Mouse (Mus musculus) lung, postnatal 25 days (tissue): ENCODE data around the gene Tex21.
"Not testable (repeated sequence)": the region's sequence is repeated elsewhere in the genome, so short reads cannot be mapped to it uniquely, and the experiment has no call there.

Experiments used
- DNase-seq: peaks from one replicate; pipeline ENCODE4 v3.0.0; 2022; ENCODE audit warnings: low spot score

Gene Tex21

DNA sequence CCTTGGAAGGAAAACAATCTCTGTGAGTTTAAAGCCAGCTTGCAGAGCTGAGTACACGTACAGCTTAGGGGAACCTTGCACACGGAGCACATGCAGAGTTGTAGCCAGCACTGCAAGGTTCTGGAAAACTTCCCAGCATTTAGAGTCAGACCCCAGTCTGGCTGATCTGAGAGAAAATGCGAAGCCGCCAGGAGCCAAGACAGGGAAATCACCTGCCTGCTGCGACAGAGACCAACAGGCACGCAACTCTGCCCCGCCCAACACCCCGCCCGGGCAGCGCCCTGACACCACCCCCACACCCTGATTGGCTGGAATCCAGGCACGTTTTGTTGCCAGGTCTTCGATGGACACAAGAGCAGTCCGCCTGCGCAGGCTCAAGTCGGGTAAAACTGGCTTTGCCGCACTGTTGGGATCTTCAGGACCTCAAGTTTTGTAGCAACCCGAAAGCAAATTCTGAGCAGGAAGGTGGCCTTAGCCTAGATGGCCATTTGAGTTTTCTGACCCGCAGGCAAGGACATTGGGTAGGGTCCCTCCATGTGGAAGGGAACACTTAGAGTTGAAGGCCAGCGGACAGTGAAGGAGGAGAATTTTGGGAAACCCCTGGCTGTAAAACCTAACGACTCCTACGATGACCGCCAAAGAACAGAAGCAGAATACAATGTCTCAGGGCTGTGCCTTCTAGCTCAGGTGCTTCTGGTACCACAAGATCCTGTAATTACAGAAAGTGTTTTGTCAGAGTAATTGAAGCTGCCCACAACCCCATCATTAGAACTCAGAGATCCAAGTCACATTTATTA, 50.4 kb downstream of the Tex21 start:
- DNase-seq: peak; percentile 90

DNA sequence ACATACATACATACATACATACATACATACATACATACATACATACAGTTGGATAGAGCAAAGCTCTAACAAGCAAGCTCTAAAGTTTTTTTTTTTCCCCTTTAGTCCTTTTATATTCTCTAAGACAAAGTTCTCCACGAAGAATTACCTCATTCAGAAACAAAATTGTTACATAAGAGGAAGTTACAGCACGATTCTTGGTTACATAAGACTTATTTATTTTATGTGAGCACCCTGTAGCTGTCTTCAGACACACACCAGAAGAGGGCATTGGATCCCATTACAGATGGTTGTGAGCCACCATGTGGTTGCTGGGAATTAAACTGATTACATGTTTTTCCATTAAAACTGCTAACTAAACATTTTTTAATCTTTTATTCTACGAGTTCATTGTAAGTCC, 52.0 kb downstream of the Tex21 start:
- peak; percentile 49 for DNase-seq

GRCm38 (mm10) chr12:76190940-76191339, 55.6 kb downstream of the Tex21 start:
- peak; percentile 68 for DNase-seq

DNA sequence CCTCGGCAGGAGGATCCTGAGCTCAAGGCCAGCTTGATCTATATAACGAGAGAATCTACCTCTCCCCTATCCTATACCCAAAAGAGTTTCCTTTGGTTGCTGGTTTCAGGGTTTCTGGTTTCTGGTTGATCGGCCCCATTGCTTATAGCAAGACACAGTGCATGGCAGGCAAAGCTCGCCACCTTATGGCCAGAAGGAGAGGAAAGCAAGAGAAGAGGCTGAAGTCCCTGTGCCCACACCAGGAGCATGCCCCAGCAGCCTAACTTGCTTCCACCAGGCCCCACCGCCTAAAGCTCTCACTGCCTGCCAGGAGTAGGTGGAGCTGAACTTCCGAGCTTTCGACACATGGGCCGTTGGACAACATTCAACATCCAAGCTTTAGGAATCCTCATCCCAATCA, 58.7 kb downstream of the Tex21 start:
- DNase-seq: peak; percentile 23

- no peak for DNase-seq
Measured at GRCm38 (mm10) chr12:76186473-76186872, 60.1 kb downstream of the Tex21 start.

DNA sequence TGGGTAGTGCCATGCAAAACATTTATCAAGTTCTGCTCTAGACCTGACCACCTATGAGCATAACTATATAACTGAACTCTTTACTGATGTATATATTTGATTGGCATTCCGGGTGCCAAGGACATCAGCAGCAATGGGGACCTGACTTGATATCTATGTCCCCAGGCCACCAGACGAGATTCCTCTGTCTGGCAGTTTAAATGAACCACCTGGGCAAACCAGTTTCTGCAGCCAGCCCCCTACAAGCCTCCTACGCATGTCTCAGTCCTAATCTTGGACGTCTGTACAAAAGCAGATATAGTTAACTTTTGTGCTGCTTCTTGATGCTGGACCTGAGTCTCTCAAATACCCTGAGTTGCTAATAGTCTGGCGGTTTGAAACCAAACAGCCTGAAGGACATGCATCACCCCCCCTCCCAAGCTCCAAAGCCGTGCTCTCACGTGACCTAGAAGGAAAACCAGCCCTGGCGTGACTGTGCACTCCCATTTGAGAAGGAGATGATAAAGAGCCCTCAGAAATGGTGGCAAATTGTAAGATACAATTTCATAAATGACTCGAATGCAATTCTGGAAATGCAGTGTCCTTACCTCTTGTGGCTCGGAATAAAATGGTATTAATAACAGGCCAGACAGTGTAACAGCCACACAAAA, 61.3 kb downstream of the Tex21 start:
- no peak for DNase-seq

DNA sequence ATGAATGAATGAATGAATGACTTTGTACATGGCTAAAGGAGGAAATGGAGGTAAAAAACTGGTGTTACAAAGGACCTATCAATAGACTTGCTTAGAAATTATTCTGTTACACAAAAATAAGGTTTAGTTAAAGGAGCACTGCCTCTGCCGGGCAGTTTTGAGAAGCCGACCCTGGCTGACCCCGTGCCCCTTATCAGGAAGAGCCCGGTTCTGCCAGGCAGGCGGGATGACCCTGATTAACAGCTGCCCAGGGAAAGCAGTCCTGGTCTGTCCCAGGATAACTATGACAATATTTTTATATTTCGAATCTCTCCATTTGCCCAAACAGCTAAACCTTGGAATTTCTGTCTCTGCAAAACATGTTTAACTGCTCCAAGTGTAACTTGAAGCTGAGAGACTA, 62.3 kb downstream of the Tex21 start:
- no peak for DNase-seq

- no peak for DNase-seq
Measured at GRCm38 (mm10) chr12:76182831-76183230, 63.7 kb downstream of the Tex21 start.

DNA sequence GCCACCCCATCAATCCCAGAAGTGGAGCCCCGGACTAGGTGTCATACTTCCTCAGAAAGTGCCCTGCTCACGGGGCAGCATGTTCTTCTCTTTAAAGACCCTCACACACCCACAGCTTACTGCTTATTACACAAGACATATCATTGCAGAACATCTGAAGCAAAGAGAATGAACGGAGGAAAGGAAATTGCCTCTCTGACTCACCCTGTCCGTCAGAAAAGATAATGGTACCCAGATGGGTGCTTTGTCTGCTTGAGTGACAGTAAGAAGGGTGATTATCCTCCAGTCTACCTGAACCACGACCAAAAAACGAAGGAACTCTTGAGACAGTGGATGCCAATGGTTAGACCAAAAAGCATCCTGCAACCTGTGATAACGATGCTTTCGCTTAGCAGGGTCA, 65.1 kb downstream of the Tex21 start:
- no peak for DNase-seq

DNA sequence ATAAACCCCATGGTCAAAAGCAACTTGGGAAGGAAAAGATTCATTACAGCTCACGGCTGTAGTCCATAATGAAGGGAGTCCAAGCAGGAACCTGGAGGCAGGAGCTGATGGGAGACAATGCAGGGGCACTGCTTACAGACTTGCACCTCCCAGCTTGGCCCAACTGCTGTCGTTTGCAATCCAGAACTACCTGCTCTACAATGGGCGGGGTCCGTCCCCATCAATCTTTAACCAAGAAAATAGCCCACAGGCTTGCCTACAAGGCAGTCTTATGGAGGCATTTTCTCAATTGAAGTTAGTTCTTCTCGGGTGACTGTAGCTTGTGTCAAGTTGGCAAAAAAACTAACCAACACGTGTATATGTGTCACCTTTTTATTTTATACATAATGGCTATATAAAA, 66.1 kb downstream of the Tex21 start:
- no peak for DNase-seq

DNA sequence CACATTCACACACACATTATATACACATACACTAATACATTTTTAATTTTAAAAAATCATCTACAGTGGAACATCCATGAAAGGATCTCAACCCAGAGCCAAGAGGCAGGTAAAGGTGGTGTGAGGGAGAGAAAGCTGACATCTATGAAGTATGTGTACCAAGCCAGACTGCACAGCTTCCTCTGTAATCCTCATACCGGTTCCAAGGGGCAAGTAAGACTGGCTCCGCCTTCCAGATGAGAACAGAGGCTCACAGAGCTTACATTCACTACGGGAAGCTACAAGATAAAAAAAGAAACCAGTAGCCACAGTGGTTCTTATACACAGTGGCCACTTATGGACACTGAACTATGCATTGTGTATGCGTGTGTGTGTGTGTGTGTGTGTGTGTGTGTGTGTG, 67.0 kb downstream of the Tex21 start:
- no peak for DNase-seq

GRCm38 (mm10) chr12:76179051-76179450, 67.5 kb downstream of the Tex21 start:
- peak; percentile 43 for DNase-seq

- peak; percentile 75 for DNase-seq
Measured at GRCm38 (mm10) chr12:76177864-76178518, 68.6 kb downstream of the Tex21 start.

DNA sequence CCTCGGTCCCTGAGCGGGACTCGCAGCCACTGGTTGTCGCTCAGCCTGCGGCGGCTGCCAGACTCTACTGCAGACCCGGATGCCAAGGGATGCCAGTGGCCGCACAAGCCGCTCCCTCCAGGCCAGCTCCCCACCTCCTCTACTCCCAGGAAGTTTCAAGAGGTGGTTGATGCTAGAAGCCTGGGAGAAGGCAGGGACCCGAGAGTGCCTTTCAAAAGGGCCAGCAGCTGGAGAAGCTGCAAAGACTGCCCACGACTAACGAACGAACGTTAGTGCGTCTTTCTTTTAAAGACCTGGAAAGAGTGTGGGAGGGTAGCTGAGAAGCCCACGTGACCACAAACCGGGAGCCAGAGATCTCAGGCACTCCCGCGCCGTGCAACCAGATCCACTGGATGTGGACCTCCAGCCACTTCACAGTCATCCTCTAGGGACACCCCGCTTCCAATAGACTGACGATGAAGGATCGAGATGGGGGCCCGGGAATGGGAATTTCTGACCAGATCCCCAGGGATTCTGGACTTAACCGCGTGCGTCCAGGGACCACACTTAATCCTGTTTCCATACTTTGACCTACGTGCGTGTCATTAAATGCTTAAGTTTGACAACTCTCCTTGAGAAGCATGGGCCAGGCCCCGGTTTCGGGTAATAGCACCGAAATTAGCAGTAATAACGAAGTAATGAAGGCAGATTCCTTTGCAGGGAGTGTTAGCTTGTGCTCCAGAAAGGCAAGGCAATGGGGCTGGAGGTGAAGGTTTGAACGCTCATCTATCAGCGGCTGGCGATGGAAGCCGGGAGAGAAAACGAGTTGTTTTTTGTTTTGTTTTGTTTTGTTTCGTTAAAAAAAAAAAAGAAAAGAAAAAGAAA, 69.3 kb downstream of the Tex21 start, which contains the start of gene Esr2:
Esr2 (minus strand) TSS at position 260 of the 864 bp plus-strand sequence.
- peak; percentile 21 for DNase-seq

GRCm38 (mm10) chr12:76165641-76166040, 80.9 kb downstream of the Tex21 start:
- no peak for DNase-seq

DNA sequence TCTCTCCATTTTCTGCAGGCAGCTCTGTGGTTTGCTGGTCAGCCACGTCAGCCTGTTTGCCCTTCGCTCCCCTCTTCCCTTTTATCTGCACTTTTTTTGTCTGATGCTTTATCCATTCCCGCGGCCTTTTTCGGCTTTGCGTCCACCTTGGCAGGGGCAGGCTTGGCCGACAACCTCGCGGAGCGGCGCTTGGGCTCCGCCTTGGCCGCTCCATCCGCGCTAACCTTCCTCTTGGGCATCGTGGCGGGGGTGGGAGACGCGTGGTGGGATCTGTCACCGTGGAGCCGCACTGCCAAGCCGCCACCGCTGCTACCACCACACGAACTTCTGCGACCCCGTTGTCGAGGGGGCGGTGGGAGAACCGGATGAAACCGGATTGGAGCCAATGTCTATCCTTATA, 94.2 kb downstream of the Tex21 start:
- not testable (repeated sequence) for DNase-seq
